Mouse (Mus musculus) liver, embryonic 14.5 days (tissue): Measurements from ENCODE around the gene Cyp2c69. TPM values are rescaled to one million over a fixed set of nuclear protein-coding genes. Genes with fewer than 3 reads are reported as not detected.
"Not testable (repeated sequence)": the region's sequence is repeated elsewhere in the genome, so short reads cannot be mapped to it uniquely, and the experiment has no call there.

Experiments used
- ATAC-seq: fragments of 200-750 bp; cut with Nextera tagmentation; 2 replicates; pipeline ENCODE4 v1.8.0; 2017; ENCODE audit warnings: moderate number of reproducible peaks, mild to moderate bottlenecking, moderate library complexity; ENCODE audit not compliant: insufficient read depth
- DNase-seq, 3 experiments: peaks; one replicate each; pipeline ENCODE4 v3.0.0-alpha.2; 2012 to 2013; ENCODE audit warnings: low read depth in 3 of 3, low spot score in 3 of 3
- H3K27ac ChIP-seq: fragments of 300-500 bp; sonication (generic); 2 replicates; pipeline ENCODE4 v1.5.1; 2014; ENCODE audit warnings: moderate library complexity, mild to moderate bottlenecking, control low read depth, inconsistent platforms
- H3K27me3 ChIP-seq: fragments of 300-500 bp; sonication (generic); 2 replicates; pipeline ENCODE4 v1.6.1; 2014; ENCODE audit warnings: mild to moderate bottlenecking, low read length, moderate library complexity; ENCODE audit not compliant: control insufficient read depth, insufficient read depth
- H3K36me3 ChIP-seq: fragments of 300-500 bp; sonication (generic); replicated peaks from 2 replicates; pipeline ENCODE4 v1.6.1; 2014; ENCODE audit warnings: low read depth; ENCODE audit not compliant: control insufficient read depth, insufficient read depth
- H3K4me1 ChIP-seq, 2 experiments: fragments of 200-500 bp in 1 of 2; fragments of 300-500 bp in 1 of 2; sonication (generic) in 1 of 2; replicated peaks; 2 replicates each; pipeline ENCODE4 v1.6.1; 2012 to 2014; ENCODE audit warnings: antibody characterized with exemption in 1 of 2, inconsistent platforms in 1 of 2, low read length in 1 of 2; ENCODE audit not compliant: control insufficient read depth in 2 of 2, insufficient read depth in 2 of 2
- H3K4me2 ChIP-seq: fragments of 300-500 bp; sonication (generic); 2 replicates; pipeline ENCODE4 v1.6.1; 2014; ENCODE audit warnings: low read depth, mild to moderate bottlenecking, control low read depth, moderate library complexity
- H3K4me3 ChIP-seq, 2 experiments: fragments of 200-500 bp in 1 of 2; fragments of 300-500 bp in 1 of 2; sonication (generic) in 1 of 2; 2 replicates each; pipeline ENCODE4 v1.5.1; 2012 to 2014; ENCODE audit warnings: low read depth in 2 of 2, low read length in 2 of 2, mild to moderate bottlenecking in 2 of 2, control low read depth in 1 of 2, inconsistent platforms in 1 of 2, moderate library complexity in 1 of 2; ENCODE audit not compliant: insufficient read depth in 1 of 2
- H3K9ac ChIP-seq: fragments of 300-500 bp; sonication (generic); replicated peaks from 2 replicates; pipeline ENCODE4 v1.6.1; 2014; ENCODE audit warnings: mild to moderate bottlenecking, control low read depth, moderate library complexity
- H3K9me3 ChIP-seq: fragments of 300-500 bp; sonication (generic); 2 replicates; pipeline ENCODE4 v1.6.1; 2016; ENCODE audit warnings: low read length, mixed read lengths; ENCODE audit not compliant: control insufficient read depth
- CTCF ChIP-seq: IDR thresholded peaks from 2 replicates; pipeline ENCODE4 v1.5.1; 2016; ENCODE audit warnings: antibody characterized with exemption, low read depth, control low read depth
- EP300 ChIP-seq: IDR thresholded peaks from 2 replicates; pipeline ENCODE4 v1.6.1; 2016; ENCODE audit warnings: antibody characterized with exemption, low read depth
- WGBS: fragments of 180-500 bp; shearing (Covaris S2); extraction: QIAGEN DNeasy Blood & Tissue Kit; methylation state at CpG from one replicate; pipeline ENCODE4 v1.1.7; 2014; ENCODE audit not compliant: insufficient replicate concordance; 5-methylcytosine and 5-hydroxymethylcytosine counted together
- polyA plus RNA-seq, 2 experiments: library from polyadenylated mRNA; depleted of rRNA in 1 of 2; stranded (reverse) in 1 of 2; unstranded in 1 of 2; fragments of >200 nt; fragmentation: Nextera tagmentation in 1 of 2; extraction: Ambion mirVana in 1 of 2; gene quantifications; 2 replicates each; pipeline versions ENCODE4 v1.2.1 to v1.2.3; 2012 to 2014

The Cyp2c69 gene
- polyA plus RNA-seq (2012; rRNA removed) (0.03 and 0.06 TPM in 2 replicates), polyA plus RNA-seq (2014; fragmentation: Nextera tagmentation; extraction: Ambion mirVana) (not detected in 2 replicates)

- H3K4me1 ChIP-seq, H3K9me3 ChIP-seq, H3K4me3 ChIP-seq, ATAC-seq, H3K36me3 ChIP-seq, H3K9ac ChIP-seq, H3K27me3 ChIP-seq, DNase-seq, H3K27ac ChIP-seq, H3K4me2 ChIP-seq: not testable (repeated sequence)
- 63% methylated on average over 3 of the region's 3 CpGs for WGBS
Observed at GRCm38 (mm10) chr19:39886699-39887098, at the start of gene Cyp2c69. TSS of gene Cyp2c69 (minus strand) at chr19:39886799.

GRCm38 (mm10) chr19:39935396-39935795 lies 48.8 kb upstream of the Cyp2c69 start:
- 46% methylated on average over 2 of the region's 2 CpGs for WGBS
- Histone ChIP-seq H3K4me3 (no peak overlapping the region), H3K9me3 (no peaks in the 10 kb centered on the region), H3K27me3 (no peaks in the 10 kb centered on the region), H3K27ac (no peak overlapping the region), H3K9ac (no peak overlapping the region), H3K36me3 (no peaks in the 10 kb centered on the region), H3K4me2 (no peak overlapping the region), H3K4me1 (no peaks in the 10 kb centered on the region)
- TF ChIP-seq CTCF (no peak), EP300 (no peak)
- DNase-seq (no peak), ATAC-seq (no peak)

- Histone ChIP-seq H3K36me3 (no peaks in the 10 kb centered on the region), H3K27ac (no peak overlapping the region), H3K4me3 (no peak overlapping the region), H3K27me3 (no peaks in the 10 kb centered on the region), H3K9me3 (no peaks in the 10 kb centered on the region), H3K4me1 (no peaks in the 10 kb centered on the region), H3K4me2 (no peak overlapping the region), H3K9ac (no peak overlapping the region)
- WGBS = 44% methylated on average over 1 of the region's 1 CpGs
- ATAC-seq = no peak
- no peak for DNase-seq
- TF ChIP-seq EP300 (no peak), CTCF (no peak)
Observed at GRCm38 (mm10) chr19:39930032-39930431, 43.4 kb upstream of the Cyp2c69 start.

GRCm38 (mm10) chr19:39901656-39902055 lies 15.1 kb upstream of the Cyp2c69 start:
- Histone ChIP-seq H3K27ac (no peak overlapping the region), H3K4me1 (no peaks in the 10 kb centered on the region), H3K9ac (no peak overlapping the region), H3K4me3 (no peak overlapping the region), H3K9me3 (no peaks in the 10 kb centered on the region), H3K4me2 (no peak overlapping the region), H3K36me3 (no peaks in the 10 kb centered on the region), H3K27me3 (no peaks in the 10 kb centered on the region)
- WGBS = 61% methylated on average over 2 of the region's 2 CpGs
- DNase-seq (no peak), ATAC-seq (no peak)
- TF ChIP-seq EP300 (no peak), CTCF (no peak)

- WGBS = 58% methylated on average over 3 of the region's 3 CpGs
- not testable (repeated sequence) for H3K27me3 ChIP-seq, H3K9me3 ChIP-seq, H3K36me3 ChIP-seq, H3K9ac ChIP-seq, DNase-seq, H3K4me2 ChIP-seq, ATAC-seq, H3K4me3 ChIP-seq, H3K27ac ChIP-seq, H3K4me1 ChIP-seq
Observed at GRCm38 (mm10) chr19:39890079-39890478, 3.5 kb upstream of the Cyp2c69 start.

- no peak for ATAC-seq
- H3K9me3 ChIP-seq = no peaks in the 10 kb centered on the region
- no peak for TF ChIP-seq CTCF
Observed at GRCm38 (mm10) chr19:39866133-39866532, 20.5 kb downstream of the Cyp2c69 start.

GRCm38 (mm10) chr19:39820931-39821330 lies 65.7 kb downstream of the Cyp2c69 start:
- not testable (repeated sequence) for H3K27me3 ChIP-seq, H3K27ac ChIP-seq, H3K9ac ChIP-seq, H3K4me2 ChIP-seq, H3K4me1 ChIP-seq, H3K9me3 ChIP-seq, DNase-seq, H3K4me3 ChIP-seq, H3K36me3 ChIP-seq, ATAC-seq
- 47% methylated on average over 2 of the region's 2 CpGs for WGBS

More at GRCm38 (mm10) chr19:39866133-39866532, 20.5 kb downstream of the Cyp2c69 start:
- no peak overlapping the region for H3K27ac ChIP-seq
- H3K9ac ChIP-seq = no peak overlapping the region
- no peaks in the 10 kb centered on the region for H3K27me3 ChIP-seq
- no peak for DNase-seq
- 28% methylated on average over 1 of the region's 1 CpGs for WGBS
- H3K4me1 ChIP-seq = no peaks in the 10 kb centered on the region
- H3K36me3 ChIP-seq = no peaks in the 10 kb centered on the region
- no peak overlapping the region for H3K4me3 ChIP-seq
- H3K4me2 ChIP-seq = no peak overlapping the region

- not testable (repeated sequence) for H3K27me3 ChIP-seq, H3K4me3 ChIP-seq, H3K27ac ChIP-seq, DNase-seq, H3K36me3 ChIP-seq, H3K4me1 ChIP-seq, H3K9me3 ChIP-seq, H3K9ac ChIP-seq, H3K4me2 ChIP-seq, ATAC-seq
- WGBS = 62% methylated on average over 1 of the region's 1 CpGs
Observed at GRCm38 (mm10) chr19:39816400-39816799, 70.2 kb downstream of the Cyp2c69 start.
